Mouse (Mus musculus) forebrain, embryonic 13.5 days (tissue): ENCODE measurements at regions not wholly inside any gene's neighbourhood (a gene's known extent, or its start where the extent isn't known, plus 50 kb on each side); places are given as distances from the start of the nearest gene placed in this dataset.
A peak's percentile ranks its signal among the peaks of the same experiment; 100 is the strongest.
"Not testable (repeated sequence)": the region's sequence is repeated elsewhere in the genome, so short reads cannot be mapped to it uniquely, and the experiment has no call there.

Experiments used
- ATAC-seq: fragments of 200-750 bp; cut with Nextera tagmentation; 2 replicates; pipeline ENCODE4 v1.8.0; 2017
- H3K27ac ChIP-seq: fragments of 300-500 bp; sonication (generic); 2 replicates; pipeline ENCODE4 v1.5.1; 2015; ENCODE audit warnings: inconsistent platforms, mild to moderate bottlenecking, moderate library complexity
- H3K27me3 ChIP-seq: fragments of 300-500 bp; sonication (generic); 2 replicates; pipeline ENCODE4 v1.6.1; 2015; ENCODE audit warnings: mild to moderate bottlenecking, inconsistent platforms
- H3K36me3 ChIP-seq: fragments of 300-500 bp; sonication (generic); 2 replicates; pipeline ENCODE4 v1.6.1; 2015; ENCODE audit warnings: mild to moderate bottlenecking, inconsistent platforms; ENCODE audit not compliant: poor library complexity, severe bottlenecking
- H3K4me1 ChIP-seq: fragments of 300-500 bp; sonication (generic); 2 replicates; pipeline ENCODE4 v1.6.1; 2015; ENCODE audit warnings: inconsistent platforms
- H3K4me2 ChIP-seq: fragments of 300-500 bp; sonication (generic); 2 replicates; pipeline ENCODE4 v1.6.1; 2015; ENCODE audit warnings: inconsistent platforms, mild to moderate bottlenecking, moderate library complexity
- H3K4me3 ChIP-seq: fragments of 300-500 bp; sonication (generic); 2 replicates; pipeline ENCODE4 v1.5.1; 2015; ENCODE audit warnings: mild to moderate bottlenecking, inconsistent platforms
- H3K9ac ChIP-seq: fragments of 300-500 bp; sonication (generic); 2 replicates; pipeline ENCODE4 v1.6.1; 2015; ENCODE audit warnings: mild to moderate bottlenecking, inconsistent platforms
- H3K9me3 ChIP-seq: fragments of 300-500 bp; sonication (generic); replicated peaks from 2 replicates; pipeline ENCODE4 v1.6.1; 2016; ENCODE audit warnings: inconsistent platforms
- WGBS: fragments of 180-500 bp; shearing (Covaris S2); methylation state at CpG from one replicate; pipeline ENCODE4 v1.1.7; 2015; 5-methylcytosine and 5-hydroxymethylcytosine counted together

- 66% methylated on average over 2 of the region's 2 CpGs for WGBS
- H3K27me3 ChIP-seq = no peaks in the 10 kb centered on the region
Measured at GRCm38 (mm10) chr7:69167456-69167855, 418.4 kb upstream of the Arrdc4 start.

GRCm38 (mm10) chr7:69161916-69162315 is 412.9 kb upstream of the Arrdc4 start:
- no peaks in the 10 kb centered on the region for H3K4me1 ChIP-seq
- H3K27me3 ChIP-seq = no peaks in the 10 kb centered on the region
- H3K4me3 ChIP-seq = no peak overlapping the region
- H3K27ac ChIP-seq = no peak overlapping the region
- WGBS = 75% methylated on average over 4 of the region's 4 CpGs
- H3K36me3 ChIP-seq = no peaks in the 10 kb centered on the region
- no peak for ATAC-seq
- no peak overlapping the region for H3K9ac ChIP-seq
- H3K4me2 ChIP-seq = no peak overlapping the region
- H3K9me3 ChIP-seq = no peaks in the 10 kb centered on the region

More at GRCm38 (mm10) chr7:69167456-69167855, 418.4 kb upstream of the Arrdc4 start:
- Histone ChIP-seq H3K36me3 (no peaks in the 10 kb centered on the region), H3K4me2 (no peak overlapping the region), H3K4me1 (no peaks in the 10 kb centered on the region), H3K9ac (no peak overlapping the region), H3K27ac (no peak overlapping the region), H3K9me3 (no peaks in the 10 kb centered on the region), H3K4me3 (no peak overlapping the region)
- ATAC-seq = no peak

GRCm38 (mm10) chr7:69142351-69142750 is 393.3 kb upstream of the Arrdc4 start:
- H3K9me3 ChIP-seq = no peaks in the 10 kb centered on the region
- H3K4me1 ChIP-seq = no peaks in the 10 kb centered on the region
- no peak overlapping the region for H3K27ac ChIP-seq
- no peak overlapping the region for H3K4me2 ChIP-seq
- H3K36me3 ChIP-seq = no peaks in the 10 kb centered on the region
- 92% methylated on average over 3 of the region's 3 CpGs for WGBS
- ATAC-seq = no peak
- no peak overlapping the region for H3K4me3 ChIP-seq
- H3K9ac ChIP-seq = no peak overlapping the region
- H3K27me3 ChIP-seq = no peaks in the 10 kb centered on the region

DNA sequence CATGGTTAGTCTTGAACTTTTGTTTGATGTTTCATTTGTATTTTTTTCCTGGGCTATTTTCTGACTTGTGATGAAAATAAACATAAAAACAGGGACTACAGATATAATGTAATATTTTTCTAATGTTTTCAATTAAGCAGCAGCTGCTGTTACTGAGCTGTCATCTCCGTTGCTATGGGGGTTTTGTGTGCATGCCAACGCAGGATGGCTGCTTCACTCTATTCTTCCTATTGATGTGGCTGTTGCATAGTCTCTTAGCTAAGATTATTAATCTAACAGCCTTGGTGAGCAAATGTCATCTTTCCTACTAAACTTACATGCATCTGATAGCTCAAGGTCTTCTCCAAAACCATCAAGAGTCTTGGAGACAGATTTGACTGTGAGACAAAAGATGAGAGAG is 384.4 kb upstream of the Arrdc4 start:
- Histone ChIP-seq H3K4me2 (no peak overlapping the region), H3K4me3 (no peak overlapping the region), H3K27ac (no peak overlapping the region), H3K27me3 (no peaks in the 10 kb centered on the region), H3K36me3 (no peaks in the 10 kb centered on the region), H3K9ac (no peak overlapping the region), H3K4me1 (no peaks in the 10 kb centered on the region), H3K9me3 (no peaks in the 10 kb centered on the region)
- WGBS = 69% methylated on average over 2 of the region's 2 CpGs
- ATAC-seq = no peak

GRCm38 (mm10) chr7:69101770-69102169 is 352.7 kb upstream of the Arrdc4 start:
- H3K4me2 ChIP-seq, H3K9me3 ChIP-seq, ATAC-seq, H3K27me3 ChIP-seq, H3K4me1 ChIP-seq, H3K4me3 ChIP-seq, H3K36me3 ChIP-seq, H3K9ac ChIP-seq, H3K27ac ChIP-seq: not testable (repeated sequence)
- WGBS = 89% methylated on average over 3 of the region's 4 CpGs

DNA sequence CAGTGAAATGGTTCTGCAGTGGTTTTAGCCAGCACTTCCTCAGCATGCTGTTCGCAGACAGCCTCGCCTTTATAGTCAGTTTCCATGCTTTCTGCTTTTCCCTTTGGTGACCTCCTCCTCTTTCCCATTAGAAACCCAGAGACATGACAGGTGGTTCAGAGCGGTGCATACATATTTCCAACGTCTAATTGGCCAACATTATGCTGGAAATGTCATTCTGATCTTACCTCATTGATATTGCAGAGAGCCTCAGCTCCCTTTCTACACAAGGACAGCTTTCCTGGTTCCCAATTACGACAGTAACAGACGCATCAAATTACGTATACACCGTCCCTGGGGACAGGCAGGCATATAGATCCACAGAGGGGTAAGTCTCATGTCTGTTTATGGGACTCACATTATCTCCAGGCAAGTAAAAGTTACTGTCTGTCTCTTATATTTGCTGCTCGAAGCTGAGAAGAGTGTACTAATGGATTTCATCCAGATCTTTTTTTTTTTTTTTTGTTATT is 348.6 kb upstream of the Arrdc4 start:
- no peaks in the 10 kb centered on the region for H3K4me1 ChIP-seq
- H3K4me3 ChIP-seq = no peak overlapping the region
- no peak overlapping the region for H3K9ac ChIP-seq
- 47% methylated on average over 9 of the region's 9 CpGs for WGBS
- no peak for ATAC-seq
- H3K27ac ChIP-seq = no peak overlapping the region
- H3K4me2 ChIP-seq = no peak overlapping the region
- H3K9me3 ChIP-seq = no peaks in the 10 kb centered on the region
- H3K36me3 ChIP-seq = no peaks in the 10 kb centered on the region
- no peaks in the 10 kb centered on the region for H3K27me3 ChIP-seq

- no peak for ATAC-seq
- H3K4me2 ChIP-seq = no peak overlapping the region
- H3K9me3 ChIP-seq = 0 out of 2 replicates have a peak, but pooled peaks cover 3% of the 10 kb centered on the region
- H3K4me1 ChIP-seq = no peaks in the 10 kb centered on the region
- 94% methylated on average over 7 of the region's 7 CpGs for WGBS
- no peak overlapping the region for H3K4me3 ChIP-seq
- H3K36me3 ChIP-seq = no peaks in the 10 kb centered on the region
- no peak overlapping the region for H3K27ac ChIP-seq
- no peaks in the 10 kb centered on the region for H3K27me3 ChIP-seq
- no peak overlapping the region for H3K9ac ChIP-seq
Measured at GRCm38 (mm10) chr7:69074780-69075179, 325.7 kb upstream of the Arrdc4 start.

GRCm38 (mm10) chr7:69062994-69063393 is 314.0 kb upstream of the Arrdc4 start:
- no peak overlapping the region for H3K4me3 ChIP-seq
- no peaks in the 10 kb centered on the region for H3K9me3 ChIP-seq
- 62% methylated on average over 5 of the region's 5 CpGs for WGBS
- ATAC-seq = peak; percentile 13; the same call in 1 of the 2 replicates
- H3K27ac ChIP-seq = peak overlapping the region; percentile 73; the same call in 1 of the 2 replicates
- no peaks in the 10 kb centered on the region for H3K27me3 ChIP-seq
- no peak overlapping the region for H3K4me2 ChIP-seq
- H3K9ac ChIP-seq = no peak overlapping the region
- H3K4me1 ChIP-seq = peaks cover 23% of the 10 kb centered on the region
- no peaks in the 10 kb centered on the region for H3K36me3 ChIP-seq

DNA sequence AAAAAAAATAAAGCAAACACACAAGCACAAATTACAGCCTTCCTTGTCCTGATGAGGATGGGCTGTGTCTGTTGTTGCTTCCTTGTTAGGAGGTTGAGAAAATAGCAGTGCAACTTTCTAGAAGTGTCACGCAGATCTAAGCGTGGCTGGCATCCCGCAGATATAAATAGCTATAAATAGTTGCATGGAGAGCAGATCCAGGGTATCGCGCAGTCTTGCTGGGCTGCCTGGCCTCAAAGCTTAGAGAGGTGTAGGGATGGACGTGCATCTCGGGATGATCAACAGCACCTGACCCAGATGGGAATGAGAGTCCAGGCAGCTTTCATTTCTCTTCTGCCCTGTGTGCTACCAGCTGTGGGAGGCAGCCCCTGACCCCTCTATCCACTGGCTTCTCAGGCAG is 313.5 kb upstream of the Arrdc4 start:
- ATAC-seq = peak; percentile 46; the same call in 1 of the 2 replicates
- peaks cover 23% of the 10 kb centered on the region for H3K4me1 ChIP-seq
- no peak overlapping the region for H3K9ac ChIP-seq
- H3K9me3 ChIP-seq = no peaks in the 10 kb centered on the region
- H3K27me3 ChIP-seq = no peaks in the 10 kb centered on the region
- H3K36me3 ChIP-seq = no peaks in the 10 kb centered on the region
- peak overlapping the region; percentile 73 for H3K27ac ChIP-seq
- WGBS = 77% methylated on average over 7 of the region's 7 CpGs
- H3K4me2 ChIP-seq = peak overlapping the region; percentile 3; the same call in 1 of the 2 replicates
- no peak overlapping the region for H3K4me3 ChIP-seq

DNA sequence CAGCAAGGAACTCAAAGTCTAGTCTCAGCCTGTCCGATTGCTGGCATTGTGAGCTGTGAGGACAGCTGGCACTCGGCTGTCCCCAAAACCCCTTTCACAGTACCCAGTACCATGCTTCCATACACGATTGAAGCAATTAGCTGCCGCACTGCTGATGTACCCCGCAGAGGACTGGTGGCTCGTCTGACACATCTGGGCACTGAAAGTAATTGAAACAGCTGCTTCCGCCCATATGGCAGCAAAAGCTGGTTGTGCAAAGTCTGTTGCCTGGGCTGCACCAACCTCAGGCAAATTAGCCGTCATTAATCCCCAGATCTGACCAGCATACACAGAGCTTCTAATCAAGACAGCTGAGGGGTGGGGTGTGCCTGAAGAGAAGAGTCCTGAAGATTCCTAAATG is 313.1 kb upstream of the Arrdc4 start:
- ATAC-seq = peak; percentile 95
- peak overlapping the region; percentile 73 for H3K27ac ChIP-seq
- 30% methylated on average over 8 of the region's 8 CpGs for WGBS

GRCm38 (mm10) chr7:69061242-69061641 is 312.2 kb upstream of the Arrdc4 start:
- 51% methylated on average over 4 of the region's 4 CpGs for WGBS
- H3K27ac ChIP-seq = peak overlapping the region; percentile 32; the same call in 1 of the 2 replicates
- no peak overlapping the region for H3K9ac ChIP-seq
- ATAC-seq = peak; percentile 77
- H3K4me3 ChIP-seq = no peak overlapping the region
- H3K27me3 ChIP-seq = no peaks in the 10 kb centered on the region
- H3K36me3 ChIP-seq = no peaks in the 10 kb centered on the region
- no peaks in the 10 kb centered on the region for H3K9me3 ChIP-seq
- H3K4me2 ChIP-seq = no peak overlapping the region
- H3K4me1 ChIP-seq = peaks cover 23% of the 10 kb centered on the region

More for the DNA sequence above, 313.1 kb upstream of the Arrdc4 start:
- peaks cover 23% of the 10 kb centered on the region for H3K4me1 ChIP-seq
- no peak overlapping the region for H3K4me3 ChIP-seq
- H3K9ac ChIP-seq = no peak overlapping the region
- H3K36me3 ChIP-seq = no peaks in the 10 kb centered on the region
- H3K4me2 ChIP-seq = peak overlapping the region; percentile 3; the same call in 1 of the 2 replicates
- H3K9me3 ChIP-seq = no peaks in the 10 kb centered on the region
- no peaks in the 10 kb centered on the region for H3K27me3 ChIP-seq

DNA sequence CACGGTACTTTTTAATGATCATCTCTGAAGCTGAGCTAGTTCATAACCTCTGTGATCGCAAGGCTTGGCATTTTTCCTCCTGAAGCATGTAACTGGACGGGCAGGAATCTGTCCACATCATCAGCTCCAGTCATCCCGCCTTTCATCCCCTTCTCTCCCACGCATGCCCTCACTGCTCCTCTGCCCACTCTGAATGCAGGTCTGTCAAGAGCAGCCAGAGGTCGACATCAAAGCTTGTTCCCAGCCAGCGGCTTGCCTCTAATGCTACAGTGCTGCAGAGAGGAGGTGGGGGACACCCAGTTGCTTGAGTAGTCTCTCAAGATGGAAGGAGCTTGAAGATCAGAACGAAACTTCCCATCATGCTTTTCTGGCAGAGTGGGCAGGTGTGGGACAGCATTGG is 267.5 kb upstream of the Arrdc4 start:
- 49% methylated on average over 8 of the region's 8 CpGs for WGBS
- Histone ChIP-seq H3K36me3 (no peaks in the 10 kb centered on the region), H3K27me3 (no peaks in the 10 kb centered on the region), H3K4me2 (no peak overlapping the region), H3K4me1 (no peaks in the 10 kb centered on the region), H3K4me3 (no peak overlapping the region), H3K27ac (no peak overlapping the region), H3K9ac (no peak overlapping the region), H3K9me3 (no peaks in the 10 kb centered on the region)
- ATAC-seq = no peak

DNA sequence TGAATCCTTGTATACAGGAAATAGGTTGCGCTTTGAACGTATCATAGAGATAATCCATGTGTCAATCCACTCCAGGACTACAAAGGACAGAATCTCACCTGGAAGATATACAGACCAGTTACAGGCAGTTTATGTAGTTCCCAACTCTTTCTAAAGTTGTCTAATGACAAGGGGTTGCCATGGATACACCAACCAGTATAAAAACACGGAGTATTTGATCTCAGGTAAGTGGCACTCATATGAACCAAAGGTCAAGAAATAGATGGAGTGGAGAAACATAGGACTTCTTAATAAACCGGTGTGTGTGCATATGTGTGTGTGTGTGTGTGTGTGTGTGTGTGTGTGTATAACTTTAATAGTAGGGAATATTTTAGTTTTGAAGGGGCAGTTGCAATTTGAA is 266.0 kb upstream of the Arrdc4 start:
- Histone ChIP-seq H3K36me3 (no peaks in the 10 kb centered on the region), H3K9me3 (no peaks in the 10 kb centered on the region), H3K27me3 (no peaks in the 10 kb centered on the region), H3K4me3 (no peak overlapping the region), H3K27ac (no peak overlapping the region), H3K4me1 (no peaks in the 10 kb centered on the region), H3K4me2 (no peak overlapping the region), H3K9ac (no peak overlapping the region)
- WGBS = 89% methylated on average over 4 of the region's 4 CpGs
- ATAC-seq = no peak
